Mouse (Mus musculus): ENCODE data around the gene Tedc1. TPM values are rescaled to one million over a fixed set of nuclear protein-coding genes. Genes with fewer than 3 reads are reported as not detected.

The Tedc1 gene
- polyA plus RNA-seq, 1 experiment from 2014 or later = 25.5 TPM

GRCm38 (mm10) chr12:113133260-113133659 is 23.0 kb upstream of the Tedc1 start:
- ATAC-seq = no peak
- Histone ChIP-seq H3K9me3 (no peaks in the 10 kb centered on the region), H3K9ac (no peak overlapping the region), H3K27me3 (replicated peaks) (no peaks in the 10 kb centered on the region), H3K36me3 (peaks cover 74% of the 10 kb centered on the region), H3K4me1 (replicated peaks) (0 out of 2 replicates have a peak, but pooled peaks cover 11% of the 10 kb centered on the region), H3K4me3 (replicated peaks) (no peak overlapping the region), H3K4me2 (replicated peaks) (no peak overlapping the region), H3K27ac (0 out of 2 replicates have a peak overlapping the region, but pooled peaks have one; percentile 6)
- 86% methylated on average over 9 of the region's 9 CpGs for WGBS

GRCm38 (mm10) chr12:113133861-113134403 is 22.3 kb upstream of the Tedc1 start:
- Histone ChIP-seq H3K9me3 (no peaks in the 10 kb centered on the region), H3K4me1 (replicated peaks) (peaks cover 15% of the 10 kb centered on the region), H3K9ac (no peak overlapping the region), H3K27me3 (replicated peaks) (no peaks in the 10 kb centered on the region), H3K4me3 (replicated peaks) (no peak overlapping the region), H3K27ac (no peak overlapping the region), H3K36me3 (peaks cover 68% of the 10 kb centered on the region), H3K4me2 (replicated peaks) (no peak overlapping the region)
- ATAC-seq = peak; percentile 14; the same call in 1 of the 2 replicates
- 72% methylated on average over 5 of the region's 5 CpGs for WGBS

- WGBS = 88% methylated on average over 4 of the region's 4 CpGs
- no peak overlapping the region for H3K9ac ChIP-seq
- no peak for ATAC-seq
- H3K9me3 ChIP-seq = no peaks in the 10 kb centered on the region
- no peak overlapping the region for H3K27ac ChIP-seq
- no peak overlapping the region for H3K4me2 ChIP-seq (replicated peaks)
- no peak overlapping the region for H3K4me3 ChIP-seq (replicated peaks)
- peaks cover 20% of the 10 kb centered on the region for H3K4me1 ChIP-seq (replicated peaks)
- peaks cover 62% of the 10 kb centered on the region for H3K36me3 ChIP-seq
- no peaks in the 10 kb centered on the region for H3K27me3 ChIP-seq (replicated peaks)
Observed at GRCm38 (mm10) chr12:113134502-113134901, 21.7 kb upstream of the Tedc1 start.

- Histone ChIP-seq H3K36me3 (peaks cover 54% of the 10 kb centered on the region), H3K4me2 (replicated peaks) (no peak overlapping the region), H3K4me3 (replicated peaks) (no peak overlapping the region), H3K9me3 (no peaks in the 10 kb centered on the region), H3K9ac (no peak overlapping the region), H3K27ac (no peak overlapping the region), H3K4me1 (replicated peaks) (peaks cover 29% of the 10 kb centered on the region), H3K27me3 (replicated peaks) (no peaks in the 10 kb centered on the region)
- no peak for ATAC-seq
- WGBS = 88% methylated on average over 7 of the region's 7 CpGs
Observed at GRCm38 (mm10) chr12:113135401-113135800, 20.8 kb upstream of the Tedc1 start.

GRCm38 (mm10) chr12:113136492-113137020 is 19.7 kb upstream of the Tedc1 start:
- no peak overlapping the region for H3K4me2 ChIP-seq (replicated peaks)
- no peak overlapping the region for H3K27ac ChIP-seq
- ATAC-seq = no peak
- H3K9ac ChIP-seq = no peak overlapping the region
- peaks cover 49% of the 10 kb centered on the region for H3K36me3 ChIP-seq
- peaks cover 39% of the 10 kb centered on the region for H3K4me1 ChIP-seq (replicated peaks)
- H3K9me3 ChIP-seq = no peaks in the 10 kb centered on the region
- no peak overlapping the region for H3K4me3 ChIP-seq (replicated peaks)
- peaks cover 8% of the 10 kb centered on the region; the same call in 1 of the 2 replicates for H3K27me3 ChIP-seq (replicated peaks)
- WGBS = 73% methylated on average over 17 of the region's 17 CpGs

- H3K4me3 ChIP-seq (replicated peaks) = no peak overlapping the region
- H3K4me2 ChIP-seq (replicated peaks) = no peak overlapping the region
- H3K9ac ChIP-seq = no peak overlapping the region
- H3K9me3 ChIP-seq = no peaks in the 10 kb centered on the region
- peaks cover 40% of the 10 kb centered on the region for H3K36me3 ChIP-seq
- no peak overlapping the region for H3K27ac ChIP-seq
- H3K4me1 ChIP-seq (replicated peaks) = peaks cover 45% of the 10 kb centered on the region
- ATAC-seq = no peak
- WGBS = 88% methylated on average over 18 of the region's 18 CpGs
- H3K27me3 ChIP-seq (replicated peaks) = peaks cover 16% of the 10 kb centered on the region; the same call in 1 of the 2 replicates
Observed at GRCm38 (mm10) chr12:113137260-113138213, 18.7 kb upstream of the Tedc1 start.

GRCm38 (mm10) chr12:113138291-113138690 is 17.9 kb upstream of the Tedc1 start:
- Histone ChIP-seq H3K27me3 (replicated peaks) (peaks cover 16% of the 10 kb centered on the region; the same call in 1 of the 2 replicates), H3K27ac (no peak overlapping the region), H3K4me2 (replicated peaks) (no peak overlapping the region), H3K36me3 (peaks cover 37% of the 10 kb centered on the region), H3K4me1 (replicated peaks) (peaks cover 49% of the 10 kb centered on the region), H3K9me3 (no peaks in the 10 kb centered on the region), H3K9ac (no peak overlapping the region), H3K4me3 (replicated peaks) (no peak overlapping the region)
- WGBS = 74% methylated on average over 6 of the region's 6 CpGs
- ATAC-seq = no peak

GRCm38 (mm10) chr12:113138901-113139864 is 17.0 kb upstream of the Tedc1 start:
- Histone ChIP-seq H3K9me3 (no peaks in the 10 kb centered on the region), H3K27me3 (replicated peaks) (peaks cover 16% of the 10 kb centered on the region; the same call in 1 of the 2 replicates), H3K9ac (peak overlapping the region; percentile 35; the same call in 1 of the 2 replicates), H3K4me3 (replicated peaks) (peak overlapping the region; percentile 47), H3K4me1 (replicated peaks) (peaks cover 48% of the 10 kb centered on the region), H3K4me2 (replicated peaks) (peak overlapping the region; percentile 88), H3K27ac (0 out of 2 replicates have a peak overlapping the region, but pooled peaks have one; percentile 11), H3K36me3 (peaks cover 29% of the 10 kb centered on the region)
- 43% methylated on average over 11 of the region's 11 CpGs for WGBS
- ATAC-seq = no peak

GRCm38 (mm10) chr12:113139908-113140615 is 16.2 kb upstream of the Tedc1 start, which contains the start of gene Crip2:
Gene Crip2 (plus strand): TSS chr12:113140236.
- ATAC-seq = peak; percentile 91
- Histone ChIP-seq H3K27me3 (replicated peaks) (peaks cover 16% of the 10 kb centered on the region; the same call in 1 of the 2 replicates), H3K4me2 (replicated peaks) (peak within 1 kb of the TSS; percentile 88), H3K9ac (peak within 1 kb of the TSS; percentile 35), H3K4me3 (replicated peaks) (peak within 1 kb of the TSS; percentile 47), H3K36me3 (peaks cover 28% of the 10 kb centered on the region), H3K27ac (peak within 1 kb of the TSS; percentile 38), H3K9me3 (no peaks in the 10 kb centered on the region), H3K4me1 (replicated peaks) (peaks cover 48% of the 10 kb centered on the region)
- WGBS = under 1% methylated on average over 68 of the region's 68 CpGs

- peak overlapping the region; percentile 47 for H3K4me3 ChIP-seq (replicated peaks)
- H3K4me1 ChIP-seq (replicated peaks) = peaks cover 50% of the 10 kb centered on the region
- peaks cover 16% of the 10 kb centered on the region; the same call in 1 of the 2 replicates for H3K27me3 ChIP-seq (replicated peaks)
- no peak; the same call in 1 of the 2 replicates for ATAC-seq
- peak overlapping the region; percentile 88 for H3K4me2 ChIP-seq (replicated peaks)
- H3K9ac ChIP-seq = peak overlapping the region; percentile 35
- H3K27ac ChIP-seq = peak overlapping the region; percentile 71
- H3K36me3 ChIP-seq = peaks cover 20% of the 10 kb centered on the region
- H3K9me3 ChIP-seq = no peaks in the 10 kb centered on the region
- 3% methylated on average over 49 of the region's 49 CpGs for WGBS
Observed at GRCm38 (mm10) chr12:113140616-113141411, 15.4 kb upstream of the Tedc1 start.
